Mouse (Mus musculus): ENCODE data around the gene Slc25a38. TPM values are rescaled to one million over a fixed set of nuclear protein-coding genes. Genes with fewer than 3 reads are reported as not detected.
A peak's percentile ranks its signal among the peaks of the same experiment; 100 is the strongest.

Slc25a38 gene
- total RNA-seq (2021) (10 to 100 TPM; 24.8 to 26.4 TPM), polyA plus RNA-seq (2012; rRNA removed) (50.0 and 52.3 TPM in 2 replicates)
- long read RNA-seq, partial matches to known transcripts: 3 of 10 reads
- long read RNA-seq, other reads (novel, unspliced or antisense): 4 of 10 reads

DNA sequence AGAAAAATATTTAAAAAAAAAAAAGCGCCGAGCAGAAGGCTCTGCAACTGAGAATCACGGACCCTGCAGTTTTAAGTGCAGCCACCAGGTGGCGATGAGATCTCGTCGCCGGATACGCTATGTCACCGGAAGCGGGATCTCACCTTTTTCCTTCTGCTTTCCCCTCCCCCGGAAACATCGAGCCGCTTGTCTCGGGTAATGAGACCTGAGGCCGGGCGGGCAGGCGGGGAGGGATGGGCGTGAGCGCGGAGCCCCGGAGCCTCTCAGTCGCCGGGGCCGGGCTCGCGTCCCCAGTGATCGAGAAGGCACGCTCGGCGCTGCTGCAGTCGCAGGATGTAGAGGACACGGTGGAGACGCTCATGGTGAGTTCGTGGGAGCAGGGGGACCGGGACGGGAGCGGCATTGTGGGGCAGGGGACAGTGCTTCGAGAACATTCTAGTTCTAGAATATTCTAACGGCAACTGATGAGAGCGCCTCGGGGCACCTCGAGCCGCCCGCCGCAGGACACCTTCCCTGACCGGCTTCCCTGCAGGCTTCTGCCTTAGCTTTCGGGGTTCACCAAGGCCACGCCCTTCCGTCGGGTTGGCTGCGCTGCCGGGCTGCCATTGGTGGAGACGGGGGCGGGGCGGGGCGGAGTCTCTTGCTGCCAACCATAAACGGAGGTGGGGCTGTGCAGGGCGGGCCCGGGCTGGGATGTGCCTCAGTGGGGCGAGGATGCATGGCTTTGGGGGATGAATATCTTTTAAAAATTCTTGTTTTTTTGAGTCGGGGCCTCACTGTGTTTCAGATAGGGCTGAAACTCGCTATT lies at the start of gene Slc25a38:
TSS of gene Slc25a38 (plus strand) at position 164 of the 808 bp plus-strand sequence.
- peak; percentile 97 for DNase-seq

DNA sequence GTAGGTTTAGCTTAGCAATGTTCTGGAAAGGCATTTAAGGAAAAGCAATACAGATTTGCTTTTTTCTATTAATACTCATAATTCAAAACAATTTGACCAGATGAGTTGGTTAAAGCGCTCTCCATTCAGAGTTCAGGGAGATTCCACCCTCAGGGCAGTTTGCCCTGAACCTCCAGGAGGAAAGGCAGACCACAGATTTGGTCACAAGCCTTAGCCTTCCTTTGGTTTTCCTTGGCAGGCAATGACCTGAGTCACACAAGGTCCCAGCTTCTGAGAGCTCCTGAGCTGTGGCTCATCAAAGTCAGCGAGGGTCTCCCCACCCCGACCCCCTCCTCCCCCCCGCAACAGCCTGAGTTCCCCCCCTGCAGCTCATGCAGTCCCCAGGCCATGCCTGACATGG lies 45.9 kb upstream of the Slc25a38 start:
- DNase-seq: no peak

- no peak for DNase-seq
Measured at GRCm38 (mm10) chr9:120067609-120068008, 42.6 kb upstream of the Slc25a38 start.

GRCm38 (mm10) chr9:120068047-120068446 lies 42.1 kb upstream of the Slc25a38 start:
- DNase-seq: no peak

GRCm38 (mm10) chr9:120069779-120070178 lies 40.4 kb upstream of the Slc25a38 start, which contains the start of gene Cx3cr1:
Cx3cr1 (minus strand) TSS chr9:120069879.
- DNase-seq: no peak

DNA sequence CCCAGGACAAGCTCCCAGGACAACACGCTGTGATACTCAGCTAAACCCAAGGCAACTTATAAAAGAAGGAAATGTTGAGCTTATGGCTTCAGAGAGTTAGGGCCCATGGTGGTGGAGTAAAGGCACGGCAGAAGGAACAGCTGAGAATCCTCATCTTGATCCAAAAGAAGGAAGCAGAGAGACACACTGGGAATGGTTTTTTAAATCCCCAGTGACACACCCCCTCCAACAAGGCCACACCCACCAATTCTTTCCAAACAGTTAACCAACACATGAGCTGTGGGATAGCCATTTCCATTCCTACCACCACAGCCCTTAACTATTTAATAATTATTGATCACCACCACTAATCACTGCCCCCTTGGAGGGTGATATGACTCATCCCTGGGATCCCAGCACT lies 38.9 kb upstream of the Slc25a38 start:
- DNase-seq: no peak

DNA sequence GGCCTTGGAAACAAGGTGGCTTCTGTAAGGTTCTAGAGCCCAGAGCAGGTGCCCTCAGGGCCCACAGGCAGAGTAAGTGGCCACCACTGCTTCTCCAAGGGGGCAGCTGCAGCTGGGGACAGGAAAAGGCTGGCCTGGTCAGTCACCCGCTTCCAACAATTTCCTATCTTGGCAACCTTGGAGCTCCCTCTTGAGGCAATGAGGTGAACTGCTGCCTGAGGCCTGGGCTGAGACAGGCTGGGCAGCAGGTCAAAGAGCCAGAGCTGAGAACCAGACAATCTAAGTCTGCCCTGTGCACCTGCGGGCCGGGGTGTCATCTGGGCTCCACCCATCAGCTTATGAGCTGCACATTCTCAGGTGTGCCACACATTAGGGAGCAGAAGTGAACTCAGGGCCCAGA lies 37.0 kb upstream of the Slc25a38 start:
- DNase-seq: peak; percentile 85

DNA sequence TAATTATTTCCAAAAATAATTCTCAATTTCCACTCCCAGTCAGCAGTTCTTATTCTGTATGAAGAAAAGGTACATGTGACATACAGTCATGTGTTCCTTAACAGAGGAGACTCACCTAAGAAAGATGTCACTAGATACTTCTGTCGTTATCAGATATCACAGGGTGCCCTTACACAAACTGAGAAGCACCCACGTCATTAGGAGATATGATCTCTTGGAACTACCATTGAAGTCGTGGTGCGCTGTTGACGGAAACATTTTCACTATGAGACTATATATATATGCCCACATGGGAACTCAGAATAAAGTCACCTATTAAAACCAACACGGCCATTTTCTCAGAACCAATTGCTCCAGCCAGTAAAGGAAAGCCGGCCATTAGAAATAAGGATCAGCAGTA lies 35.7 kb upstream of the Slc25a38 start:
- no peak for DNase-seq

GRCm38 (mm10) chr9:120078241-120078640 lies 31.9 kb upstream of the Slc25a38 start:
- DNase-seq: no peak

DNA sequence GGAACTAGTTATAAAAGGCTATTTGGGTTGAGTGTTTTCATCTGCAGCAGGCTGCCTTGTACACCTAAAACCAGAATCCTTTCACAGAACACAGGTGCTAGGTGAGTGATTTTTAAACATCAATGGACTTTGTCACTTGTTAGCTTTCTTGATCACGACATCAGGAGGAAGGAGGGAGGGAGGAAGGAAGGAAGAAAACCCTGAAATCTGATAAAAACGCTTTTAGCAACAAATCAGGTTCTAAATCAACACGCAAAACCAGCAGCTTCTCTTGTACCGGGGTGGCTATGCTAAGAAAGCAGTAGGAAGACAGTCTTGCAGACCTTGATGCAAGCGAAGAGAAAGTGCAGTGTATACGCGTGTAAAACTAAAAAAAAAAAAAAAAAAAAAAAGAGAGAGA lies 30.3 kb upstream of the Slc25a38 start:
- no peak for DNase-seq

- DNase-seq: no peak
Measured at GRCm38 (mm10) chr9:120080546-120081108, 29.5 kb upstream of the Slc25a38 start.

- no peak for DNase-seq
Measured at GRCm38 (mm10) chr9:120081247-120081646, 28.9 kb upstream of the Slc25a38 start.

DNA sequence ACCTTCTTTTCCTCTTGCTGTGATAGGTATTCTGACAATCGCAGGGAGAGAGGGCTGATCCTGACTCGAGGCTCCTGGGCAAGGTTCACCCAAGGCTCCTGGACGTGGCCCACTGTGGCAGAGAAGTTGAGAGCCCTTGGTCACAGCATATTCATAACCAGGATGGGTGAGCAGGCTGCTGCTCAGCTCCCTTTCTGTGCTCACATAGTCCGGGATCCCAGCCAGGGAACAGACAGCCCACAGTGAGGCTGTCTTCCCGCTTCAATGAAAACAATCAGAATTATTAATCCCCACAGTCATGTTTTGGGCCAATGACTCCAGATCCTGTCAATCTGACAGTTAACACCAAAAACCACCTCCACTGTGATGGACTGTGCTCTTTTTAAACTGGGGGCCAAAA lies 28.2 kb upstream of the Slc25a38 start:
- no peak for DNase-seq

DNA sequence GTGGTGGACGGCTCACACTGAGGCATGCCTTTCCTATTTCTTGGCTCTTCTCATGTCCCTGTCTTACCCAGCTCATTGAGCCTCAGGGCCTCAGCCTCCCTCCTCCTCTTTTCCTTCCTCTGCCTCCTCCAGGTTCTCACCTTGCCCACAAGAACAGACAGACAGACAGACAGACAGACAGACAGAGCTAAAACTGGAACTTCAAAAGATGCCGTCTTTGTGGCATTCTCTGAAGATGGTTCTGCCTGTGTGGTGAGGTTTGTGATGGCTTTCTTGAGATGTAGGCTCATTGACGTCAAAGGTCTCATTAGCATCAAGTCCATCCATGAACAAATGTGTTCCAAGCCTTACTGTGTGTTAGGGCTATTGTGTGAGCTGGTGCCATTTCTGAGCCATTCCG lies 27.5 kb upstream of the Slc25a38 start:
- no peak for DNase-seq

- no peak for DNase-seq
Measured at GRCm38 (mm10) chr9:120083158-120083894, 26.8 kb upstream of the Slc25a38 start.

DNA sequence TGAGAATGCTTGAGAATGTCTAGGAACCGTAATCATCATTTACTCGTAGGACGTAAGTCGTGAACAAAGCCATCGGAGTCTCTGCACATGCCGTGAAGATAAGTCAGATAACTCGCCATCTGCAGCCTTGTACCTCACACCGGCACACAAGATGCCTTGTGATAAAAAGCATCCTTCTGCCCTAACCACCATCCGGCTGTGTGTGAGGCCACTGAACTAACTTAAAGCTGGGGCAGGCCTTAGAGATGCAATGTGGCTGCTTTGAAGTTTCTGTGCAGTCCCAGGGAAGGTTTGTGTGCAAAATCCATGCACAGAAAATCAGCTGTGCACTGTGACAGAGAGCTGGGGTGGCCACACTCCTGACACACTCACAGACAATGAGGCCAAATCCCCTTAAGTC lies 25.8 kb upstream of the Slc25a38 start:
- no peak for DNase-seq

GRCm38 (mm10) chr9:120089125-120089524 lies 21.0 kb upstream of the Slc25a38 start:
- DNase-seq: no peak

- DNase-seq: no peak
Measured at GRCm38 (mm10) chr9:120091086-120091485, 19.1 kb upstream of the Slc25a38 start.

- DNase-seq: no peak
Measured at GRCm38 (mm10) chr9:120091696-120092238, 18.4 kb upstream of the Slc25a38 start, which contains the start of gene Ccr8. Ccr8 (plus strand) TSS chr9:120092114.

GRCm38 (mm10) chr9:120093701-120094100 lies 16.5 kb upstream of the Slc25a38 start:
- no peak for DNase-seq

DNA sequence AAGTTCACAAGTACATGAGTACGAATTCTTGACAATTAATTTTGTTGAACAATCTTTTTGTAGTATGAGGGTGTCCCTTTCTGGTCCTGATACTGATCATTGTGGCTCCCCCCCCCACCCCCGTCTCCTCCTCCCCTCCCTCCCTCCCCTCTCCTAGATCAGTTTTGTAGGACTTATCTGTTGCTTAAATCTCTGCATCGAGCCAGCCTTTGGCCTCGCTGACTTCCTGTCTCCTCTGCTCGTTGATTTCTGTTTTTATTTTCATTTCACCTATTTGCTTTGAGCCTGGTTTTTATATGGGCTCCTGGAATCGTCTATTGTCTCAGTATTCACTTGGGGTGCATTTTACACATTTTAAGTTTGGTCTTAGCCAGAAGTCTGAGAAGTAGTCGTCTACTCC lies 14.3 kb upstream of the Slc25a38 start:
- no peak for DNase-seq

DNA sequence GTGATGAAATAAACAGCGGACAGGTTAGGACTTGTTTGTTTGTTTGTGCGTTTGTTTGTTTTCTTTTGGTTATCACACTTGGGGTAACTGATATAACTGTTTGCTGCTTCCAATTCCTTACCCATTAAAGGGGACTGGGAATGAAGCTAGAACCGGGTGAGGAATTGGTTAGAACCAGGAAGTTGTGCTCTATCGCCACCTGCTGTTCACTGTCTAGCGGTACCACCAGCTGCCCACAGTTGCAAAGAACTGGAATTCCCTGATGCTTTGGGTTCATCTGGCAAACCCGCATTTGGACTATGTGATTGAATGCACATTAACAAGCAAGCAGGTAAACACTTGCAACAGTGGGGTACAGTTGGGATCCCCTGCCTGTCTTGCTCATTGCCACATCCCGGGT lies 11.5 kb upstream of the Slc25a38 start:
- DNase-seq: peak; percentile 57
